Mouse (Mus musculus) right cerebral cortex, adult 2 months (tissue): ENCODE results near the gene Sirt1.
"Not testable (repeated sequence)": the region's sequence is repeated elsewhere in the genome, so short reads cannot be mapped to it uniquely, and the experiment has no call there.

ENCODE experiments used
- DNase-seq, 2 experiments: peaks; one replicate each; pipeline ENCODE4 v3.0.0; 2021 to 2022; ENCODE audit warnings: low spot score in 2 of 2

Sirt1 gene

DNA sequence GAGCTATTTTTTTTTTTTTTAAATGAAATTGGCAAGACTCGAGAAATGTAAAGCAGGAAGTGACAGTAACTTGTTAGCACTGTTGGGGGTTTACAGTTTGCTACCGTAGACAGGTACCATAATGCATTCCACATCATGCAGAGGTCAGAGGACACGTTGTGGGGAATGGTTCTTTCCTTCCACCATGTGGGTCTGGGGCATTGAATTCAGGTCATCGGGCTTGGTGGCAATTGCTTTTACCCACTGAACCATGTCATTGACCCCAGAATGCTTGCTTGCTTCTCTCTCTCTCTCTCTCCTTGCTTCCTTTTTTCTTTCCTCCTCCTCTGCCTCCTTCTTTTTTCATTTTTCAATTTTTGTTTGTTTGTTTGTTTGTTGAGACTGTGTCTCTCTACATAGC, 7.4 kb upstream of the Sirt1 start:
- DNase-seq, result no peak

DNA sequence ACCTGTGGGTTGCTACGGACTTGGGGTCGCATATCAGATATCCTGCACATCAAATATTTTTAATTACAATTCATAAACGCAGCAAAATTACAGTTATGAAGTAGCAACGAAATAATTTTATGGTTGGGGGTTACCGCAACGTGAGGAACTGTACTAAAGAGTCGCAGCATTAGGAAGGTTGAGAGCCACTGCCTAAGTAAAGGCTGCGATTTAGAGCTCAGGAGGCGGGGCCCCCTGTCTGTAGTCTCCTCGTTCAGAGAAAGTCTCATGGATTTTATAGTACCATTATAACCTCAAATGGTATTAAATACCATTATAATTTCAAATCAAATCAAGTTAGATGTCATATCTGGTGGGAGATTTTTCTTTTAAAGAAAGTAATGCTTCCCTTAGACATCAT, 5.5 kb upstream of the Sirt1 start:
- no peak for DNase-seq

DNA sequence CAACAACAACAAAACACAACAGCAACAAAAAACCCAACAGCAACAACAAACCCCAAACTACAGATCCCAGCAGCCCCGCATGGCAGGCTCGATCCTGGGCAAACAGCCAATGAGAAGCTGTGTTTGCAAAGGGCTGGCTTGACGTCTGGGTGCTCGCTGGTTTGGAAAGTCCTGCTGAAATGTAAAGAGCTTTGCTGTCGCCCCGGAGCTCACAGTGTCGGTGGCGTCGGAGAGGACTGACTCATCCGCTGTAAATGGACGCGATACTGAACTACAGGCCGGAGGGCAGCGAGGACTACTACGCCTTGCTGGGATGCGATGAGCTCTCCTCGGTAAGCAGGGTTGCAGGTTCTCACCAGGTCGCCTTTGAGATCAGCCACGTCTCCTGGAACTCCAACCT, 4.9 kb upstream of the Sirt1 start:
- peak; percentile 89 to 90 for DNase-seq

- not testable (repeated sequence) for DNase-seq
Measured at GRCm38 (mm10) chr10:63385897-63386296, 4.4 kb upstream of the Sirt1 start.

- DNase-seq, result peak; percentile 78
Measured at GRCm38 (mm10) chr10:63382372-63383279, 1.1 kb upstream of the Sirt1 start, which contains the start of gene Dnajc12. TSS of gene Dnajc12 (plus strand) at chr10:63382443.

- DNase-seq, result no peak
Measured at GRCm38 (mm10) chr10:63378948-63379680, 2.4 kb downstream of the Sirt1 start.

DNA sequence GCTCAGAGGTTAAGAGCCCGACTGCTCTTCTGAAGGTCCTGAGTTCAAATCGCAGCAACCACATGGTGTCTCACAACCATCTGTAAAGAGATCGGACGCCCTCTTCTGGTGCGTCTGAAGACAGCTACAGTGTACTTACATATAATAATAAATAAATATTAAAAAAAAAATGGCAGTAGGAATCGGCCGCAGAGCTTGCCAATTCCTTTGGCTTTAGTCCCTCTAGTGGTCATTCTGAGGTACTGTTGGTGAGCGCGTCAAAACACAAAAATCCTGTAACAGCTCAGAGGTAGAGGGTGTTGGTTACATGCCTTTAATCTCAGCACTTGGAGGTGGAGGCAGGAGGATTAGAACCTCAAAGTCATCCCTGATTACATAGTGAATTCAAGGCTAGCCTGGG, 4.0 kb downstream of the Sirt1 start:
- peak; percentile 53 to 77 for DNase-seq

- DNase-seq, result no peak
Measured at GRCm38 (mm10) chr10:63376303-63376702, 5.2 kb downstream of the Sirt1 start.

DNA sequence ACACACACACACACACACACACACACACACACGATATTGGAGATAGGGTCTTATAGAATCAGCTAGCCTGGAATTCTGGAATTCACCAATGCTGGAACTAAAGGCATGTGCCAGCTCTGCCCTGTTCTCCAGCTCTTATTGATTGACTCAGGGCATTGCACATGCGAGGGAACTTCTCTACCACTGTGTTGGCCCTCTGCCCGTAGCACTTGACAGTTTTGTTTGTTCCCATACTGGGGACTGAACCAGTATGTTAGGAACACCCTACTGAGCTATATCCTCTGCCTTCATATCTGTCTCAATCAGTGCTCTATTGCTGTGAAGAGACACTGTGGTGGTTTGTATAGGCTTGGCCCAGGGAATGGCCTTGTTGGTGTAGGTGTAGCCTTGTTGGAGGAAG, 13.5 kb downstream of the Sirt1 start:
- DNase-seq, result no peak

DNA sequence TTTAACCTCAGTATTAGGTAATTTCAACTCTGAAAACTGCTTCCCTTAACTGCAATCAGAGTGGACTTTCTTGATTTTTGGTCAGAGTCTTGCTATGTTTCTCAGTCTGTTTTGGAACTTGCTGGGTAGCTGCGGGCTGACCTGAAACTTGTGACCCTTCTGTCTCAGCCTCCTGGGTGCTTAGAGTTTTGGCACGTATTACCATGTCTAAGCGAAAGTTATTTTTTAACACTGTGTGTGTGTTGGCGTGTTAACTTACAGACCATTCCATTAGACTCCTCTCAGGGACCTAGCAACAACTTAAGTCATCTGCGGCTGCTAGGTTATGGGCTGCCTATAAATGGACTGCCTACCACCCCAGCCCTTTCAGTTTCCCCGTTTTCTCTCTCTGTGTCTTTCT, 14.1 kb downstream of the Sirt1 start:
- no peak for DNase-seq

DNA sequence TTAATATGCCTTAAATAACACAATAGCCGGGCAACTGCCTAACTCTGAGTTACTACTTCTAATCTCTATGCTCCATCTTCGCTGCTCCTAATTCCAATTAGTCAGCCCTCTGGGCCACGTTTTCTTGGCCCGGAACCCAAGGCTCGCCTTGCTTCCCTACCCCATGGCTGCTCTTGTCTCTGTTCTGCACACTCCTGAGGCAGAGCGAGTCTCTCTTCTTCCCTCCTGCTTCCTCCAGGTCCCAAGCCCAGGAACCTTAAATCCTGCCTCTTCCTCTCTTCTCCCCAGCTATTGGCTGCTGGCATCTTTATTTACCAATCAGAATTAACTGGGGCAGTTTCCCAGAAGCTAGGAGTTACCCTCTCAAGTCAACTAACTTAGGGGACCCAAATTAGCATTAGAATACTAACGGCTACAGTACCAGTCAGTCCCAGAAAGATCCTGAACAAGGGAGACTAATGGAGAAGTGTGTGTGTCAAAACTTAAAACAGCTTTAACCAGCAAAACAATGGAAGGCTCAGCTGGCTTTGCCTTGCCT, 15.5 kb downstream of the Sirt1 start:
- DNase-seq, result no peak

DNA sequence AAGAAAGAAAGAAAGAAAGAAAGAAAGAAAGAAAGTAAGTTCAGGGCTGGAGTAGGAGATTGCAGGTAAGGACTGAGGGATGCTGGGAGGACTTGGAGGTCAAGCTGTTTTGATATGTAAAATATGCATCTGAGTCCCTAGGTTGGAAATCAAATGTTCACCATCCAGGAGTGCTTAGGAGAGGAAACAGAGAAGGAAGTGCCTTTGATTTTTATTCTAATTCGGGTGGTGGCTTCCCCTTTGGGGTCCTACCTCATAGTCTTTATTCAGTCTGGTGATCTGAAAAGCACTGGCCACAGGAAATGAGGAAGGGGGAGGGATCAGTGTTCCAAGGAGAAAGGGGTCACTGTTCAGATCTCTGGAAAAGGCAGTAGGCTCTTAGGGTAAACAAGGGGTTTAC, 21.0 kb downstream of the Sirt1 start:
- DNase-seq, result no peak

DNA sequence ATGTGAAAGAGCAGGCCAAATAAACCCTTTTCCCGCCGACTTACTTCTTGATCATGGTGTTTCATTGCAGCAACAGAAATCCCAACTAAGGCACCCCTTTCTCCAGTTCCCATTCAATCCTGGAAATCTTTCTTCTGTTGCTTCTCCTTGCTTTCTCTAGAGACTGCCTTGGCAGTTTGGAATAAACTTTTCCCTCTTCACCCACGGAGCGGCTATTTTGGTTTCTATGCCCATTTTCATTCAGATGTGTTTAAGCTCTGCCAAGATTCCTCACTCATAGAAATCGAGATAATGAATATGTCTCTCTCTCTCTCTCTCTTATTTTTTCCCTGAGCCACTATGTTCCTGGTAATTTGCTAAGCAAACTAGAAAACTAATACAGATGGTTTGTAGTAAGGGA, 29.4 kb downstream of the Sirt1 start:
- peak; percentile 48 to 51 for DNase-seq

DNA sequence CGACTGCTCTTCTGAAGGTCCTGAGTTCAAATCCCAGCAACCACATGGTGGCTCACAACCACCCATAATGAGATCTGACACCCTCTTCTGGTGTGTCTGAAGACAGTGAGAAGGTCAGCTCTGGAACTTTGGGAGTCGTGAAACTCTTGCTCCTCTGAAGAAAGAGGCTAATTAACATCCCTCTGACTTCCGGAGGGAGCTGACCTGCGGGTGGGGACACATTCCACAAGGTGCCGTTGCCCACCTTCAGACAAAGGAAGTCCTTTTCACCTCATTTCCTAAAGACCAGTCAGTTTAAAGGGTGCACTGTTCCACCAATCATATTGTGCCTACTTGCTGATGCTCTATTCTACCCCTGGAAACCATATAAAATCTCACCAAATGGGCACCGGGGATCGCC, 30.4 kb downstream of the Sirt1 start:
- not testable (repeated sequence) for DNase-seq

GRCm38 (mm10) chr10:63350666-63351065, 30.8 kb downstream of the Sirt1 start:
- DNase-seq, result no peak

GRCm38 (mm10) chr10:63348291-63348690, 33.2 kb downstream of the Sirt1 start:
- no peak for DNase-seq

- DNase-seq, result no peak
Measured at GRCm38 (mm10) chr10:63344751-63345150, 36.8 kb downstream of the Sirt1 start.

DNA sequence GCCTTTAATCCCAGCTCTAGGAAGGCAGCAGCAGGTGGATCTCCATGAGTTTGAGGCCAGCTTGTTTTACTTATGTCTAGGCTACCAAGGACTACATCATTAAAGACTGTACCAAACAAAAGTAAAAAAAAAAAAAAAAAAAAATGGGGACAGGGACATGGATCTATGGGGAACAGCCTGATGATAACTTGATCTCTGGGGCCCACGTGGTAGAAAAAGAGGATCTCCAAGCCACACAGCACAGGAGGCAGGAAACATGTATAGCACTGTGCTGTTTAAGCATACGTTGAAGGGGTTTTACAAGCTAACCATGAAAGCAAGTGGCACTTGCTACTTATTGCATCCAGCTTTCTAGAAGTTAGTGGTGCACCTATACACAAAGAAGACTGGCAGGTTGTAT, 40.2 kb downstream of the Sirt1 start:
- DNase-seq, result no peak

GRCm38 (mm10) chr10:63338914-63339643, 42.4 kb downstream of the Sirt1 start:
- DNase-seq, result peak; percentile 73 to 76

GRCm38 (mm10) chr10:63337951-63338836, 43.3 kb downstream of the Sirt1 start:
- DNase-seq, result peak; percentile 37 to 50

DNA sequence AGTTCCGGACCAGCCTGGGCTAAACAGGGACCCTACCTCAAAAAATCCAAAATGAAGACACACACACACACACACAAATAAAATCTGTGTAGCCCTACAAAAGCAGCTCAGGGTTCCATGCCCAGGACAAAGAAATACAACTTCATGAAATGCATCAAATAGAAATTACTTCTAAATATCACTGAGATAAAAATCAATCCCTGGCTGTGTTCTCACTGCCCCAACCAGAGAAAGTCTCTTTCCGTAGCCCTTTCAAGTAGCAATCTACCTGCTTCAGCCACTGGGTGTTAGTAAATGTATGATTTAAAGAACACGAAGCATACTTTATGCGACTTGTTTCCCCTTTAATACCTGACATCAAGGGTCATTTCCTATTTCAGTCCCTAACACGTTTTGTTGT, 44.2 kb downstream of the Sirt1 start:
- no peak for DNase-seq
